Mouse (Mus musculus) hindbrain, postnatal 0 days (tissue): ENCODE measurements around the gene Slco2a1. TPM values are rescaled to one million over a fixed set of nuclear protein-coding genes. Genes with fewer than 3 reads are reported as not detected.

Source experiments
- ATAC-seq: fragments of 200-750 bp; cut with Nextera tagmentation; 2 replicates; pipeline ENCODE4 v1.8.0; 2017; ENCODE audit warnings: mild to moderate bottlenecking, moderate TSS enrichment, moderate library complexity
- DNase-seq: peaks from one replicate; pipeline ENCODE4 v3.0.0-alpha.2; 2015; ENCODE audit warnings: low spot score
- H3K27ac ChIP-seq: fragments of 300-500 bp; sonication (generic); 2 replicates; pipeline ENCODE4 v1.5.1; 2014; ENCODE audit warnings: mild to moderate bottlenecking
- H3K27me3 ChIP-seq: fragments of 300-500 bp; sonication (generic); 2 replicates; pipeline ENCODE4 v1.6.1; 2014; ENCODE audit warnings: low read length, mixed read lengths; ENCODE audit not compliant: insufficient read depth
- H3K36me3 ChIP-seq: fragments of 300-500 bp; sonication (generic); 2 replicates; pipeline ENCODE4 v1.6.1; 2014; ENCODE audit warnings: low read length, mixed read lengths; ENCODE audit not compliant: insufficient read depth
- H3K4me1 ChIP-seq: fragments of 300-500 bp; sonication (generic); 2 replicates; pipeline ENCODE4 v1.6.1; 2014; ENCODE audit warnings: antibody characterized with exemption, low read length, mixed read lengths; ENCODE audit not compliant: insufficient read depth
- H3K4me2 ChIP-seq: fragments of 300-500 bp; sonication (generic); 2 replicates; pipeline ENCODE4 v1.6.1; 2014; ENCODE audit warnings: low read depth, mild to moderate bottlenecking, low read length, moderate library complexity, mixed read lengths
- H3K4me3 ChIP-seq: fragments of 300-500 bp; sonication (generic); 2 replicates; pipeline ENCODE4 v1.5.1; 2014; ENCODE audit warnings: low read length
- H3K9ac ChIP-seq: fragments of 300-500 bp; sonication (generic); replicated peaks from 2 replicates; pipeline ENCODE4 v1.6.1; 2014; ENCODE audit warnings: mild to moderate bottlenecking, low read length, moderate library complexity, mixed read lengths
- H3K9me3 ChIP-seq: fragments of 300-500 bp; sonication (generic); 2 replicates; pipeline ENCODE4 v1.6.1; 2016; ENCODE audit warnings: low read length, mixed read lengths
- CTCF ChIP-seq: IDR thresholded peaks from 2 replicates; pipeline ENCODE4 v1.5.1; 2016; ENCODE audit warnings: antibody characterized with exemption, control low read depth, low read depth
- WGBS: fragments of 180-500 bp; shearing (Covaris S2); extraction: QIAGEN DNeasy Blood & Tissue Kit; methylation state at CpG from one replicate; pipeline ENCODE4 v1.1.7; 2014; 5-methylcytosine and 5-hydroxymethylcytosine counted together
- polyA plus RNA-seq: library from polyadenylated mRNA; unstranded; fragments of >200 nt; fragmentation: Nextera tagmentation; extraction: Ambion mirVana; gene quantifications from 2 replicates; pipeline ENCODE4 v1.2.1, GENCODE M21; 2015
- total RNA-seq: library from RNA; depleted of rRNA; stranded (reverse); fragments of >200 nt; gene quantifications from 2 replicates; pipeline ENCODE4 v1.2.3, GENCODE M21; 2014

The Slco2a1 gene
- total and polyA plus RNA-seq, 2 experiments from 2014 or later: 4.8 to 6.3 TPM

GRCm38 (mm10) chr9:103113351-103113750 is 124.8 kb downstream of the Slco2a1 start:
- Histone ChIP-seq H3K36me3 (no peaks in the 10 kb centered on the region), H3K9ac (peak overlapping the region; percentile 94), H3K4me3 (peak overlapping the region; percentile 91), H3K4me1 (peaks cover 27% of the 10 kb centered on the region), H3K4me2 (peak overlapping the region; percentile 87), H3K27me3 (no peaks in the 10 kb centered on the region), H3K9me3 (no peaks in the 10 kb centered on the region), H3K27ac (peak overlapping the region; percentile 90)
- no peak for TF ChIP-seq CTCF
- ATAC-seq (peak; percentile 14; the same call in 1 of the 2 replicates), DNase-seq (no peak)
- WGBS: 19% methylated on average over 10 of the region's 11 CpGs

- no peak for TF ChIP-seq CTCF
- H3K36me3 ChIP-seq: no peaks in the 10 kb centered on the region
- H3K27ac ChIP-seq: no peak overlapping the region
- DNase-seq (no peak), ATAC-seq (no peak)
- no peaks in the 10 kb centered on the region for H3K9me3 ChIP-seq
- 52% methylated on average over 8 of the region's 8 CpGs for WGBS
- H3K4me2 ChIP-seq: peak overlapping the region; percentile 87
- H3K9ac ChIP-seq: no peak overlapping the region
- H3K4me3 ChIP-seq: peak overlapping the region; percentile 91; the same call in 1 of the 2 replicates
- no peaks in the 10 kb centered on the region for H3K27me3 ChIP-seq
- H3K4me1 ChIP-seq: peaks cover 27% of the 10 kb centered on the region
Observed at GRCm38 (mm10) chr9:103114326-103114725, 125.8 kb downstream of the Slco2a1 start.

GRCm38 (mm10) chr9:103114901-103115300 is 126.4 kb downstream of the Slco2a1 start:
- DNase-seq: no peak
- no peaks in the 10 kb centered on the region for H3K27me3 ChIP-seq
- H3K4me3 ChIP-seq: no peak overlapping the region
- no peak for ATAC-seq
- peak overlapping the region; percentile 87 for H3K4me2 ChIP-seq
- peaks cover 27% of the 10 kb centered on the region for H3K4me1 ChIP-seq
- WGBS: 84% methylated on average over 13 of the region's 13 CpGs
- H3K9me3 ChIP-seq: no peaks in the 10 kb centered on the region
- no peaks in the 10 kb centered on the region for H3K36me3 ChIP-seq
- TF ChIP-seq CTCF: no peak
- H3K9ac ChIP-seq: no peak overlapping the region; the same call in 1 of the 2 replicates
- H3K27ac ChIP-seq: no peak overlapping the region

- 55% methylated on average over 4 of the region's 4 CpGs for WGBS
- no peaks in the 10 kb centered on the region for H3K27me3 ChIP-seq
- DNase-seq (no peak), ATAC-seq (no peak)
- no peak overlapping the region for H3K4me2 ChIP-seq
- H3K9ac ChIP-seq: no peak overlapping the region
- H3K4me1 ChIP-seq: peaks cover 27% of the 10 kb centered on the region
- no peak overlapping the region for H3K27ac ChIP-seq
- H3K36me3 ChIP-seq: no peaks in the 10 kb centered on the region
- no peak for TF ChIP-seq CTCF
- H3K4me3 ChIP-seq: no peak overlapping the region
- H3K9me3 ChIP-seq: no peaks in the 10 kb centered on the region
Observed at GRCm38 (mm10) chr9:103116941-103117340, 128.4 kb downstream of the Slco2a1 start.

GRCm38 (mm10) chr9:103117495-103117894 is 129.0 kb downstream of the Slco2a1 start:
- DNase-seq (peak; percentile 58), ATAC-seq (0 out of 2 replicates have a peak, but pooled peaks have one; percentile 32)
- H3K27me3 ChIP-seq: no peaks in the 10 kb centered on the region
- no peaks in the 10 kb centered on the region for H3K9me3 ChIP-seq
- H3K9ac ChIP-seq: no peak overlapping the region
- no peak overlapping the region for H3K4me2 ChIP-seq
- H3K4me3 ChIP-seq: no peak overlapping the region
- H3K36me3 ChIP-seq: no peaks in the 10 kb centered on the region
- peak overlapping the region; percentile 32; the same call in 1 of the 2 replicates for H3K27ac ChIP-seq
- peaks cover 27% of the 10 kb centered on the region for H3K4me1 ChIP-seq
- no peak for TF ChIP-seq CTCF
- WGBS: 18% methylated on average over 5 of the region's 5 CpGs

GRCm38 (mm10) chr9:103117951-103118350 is 129.4 kb downstream of the Slco2a1 start:
- H3K27me3 ChIP-seq: no peaks in the 10 kb centered on the region
- TF ChIP-seq CTCF: no peak
- no peak overlapping the region for H3K27ac ChIP-seq
- H3K4me1 ChIP-seq: peaks cover 27% of the 10 kb centered on the region
- no peak overlapping the region for H3K4me2 ChIP-seq
- ATAC-seq (no peak), DNase-seq (no peak)
- H3K9ac ChIP-seq: no peak overlapping the region
- H3K9me3 ChIP-seq: no peaks in the 10 kb centered on the region
- 50% methylated on average over 8 of the region's 8 CpGs for WGBS
- no peak overlapping the region for H3K4me3 ChIP-seq
- no peaks in the 10 kb centered on the region for H3K36me3 ChIP-seq

- Histone ChIP-seq H3K4me1 (peaks cover 20% of the 10 kb centered on the region), H3K36me3 (no peaks in the 10 kb centered on the region), H3K9ac (no peak overlapping the region), H3K4me2 (no peak overlapping the region), H3K27ac (peak overlapping the region; percentile 62; the same call in 1 of the 2 replicates), H3K4me3 (no peak overlapping the region), H3K9me3 (no peaks in the 10 kb centered on the region), H3K27me3 (no peaks in the 10 kb centered on the region)
- no peak for DNase-seq
- no peak for TF ChIP-seq CTCF
- WGBS: 62% methylated on average over 5 of the region's 5 CpGs
- no peak for ATAC-seq
Observed at GRCm38 (mm10) chr9:103118651-103119275, 130.3 kb downstream of the Slco2a1 start.
